Mouse (Mus musculus) heart, postnatal 36 days (tissue): ENCODE measurements at regions not wholly inside any gene's neighbourhood (a gene's known extent, or its start where the extent isn't known, plus 50 kb on each side); places are given as distances from the start of the nearest gene placed in this dataset.

ENCODE experiments used
- DNase-seq, 2 experiments: peaks; one replicate each; pipeline ENCODE4 v3.0.0; 2021 to 2022
- intact Hi-C: fragments of 180-260 bp; cut with DNase I; formaldehyde crosslinking; loops from one replicate; pipeline ENCODE4 v1.15.1; 2025

DNA sequence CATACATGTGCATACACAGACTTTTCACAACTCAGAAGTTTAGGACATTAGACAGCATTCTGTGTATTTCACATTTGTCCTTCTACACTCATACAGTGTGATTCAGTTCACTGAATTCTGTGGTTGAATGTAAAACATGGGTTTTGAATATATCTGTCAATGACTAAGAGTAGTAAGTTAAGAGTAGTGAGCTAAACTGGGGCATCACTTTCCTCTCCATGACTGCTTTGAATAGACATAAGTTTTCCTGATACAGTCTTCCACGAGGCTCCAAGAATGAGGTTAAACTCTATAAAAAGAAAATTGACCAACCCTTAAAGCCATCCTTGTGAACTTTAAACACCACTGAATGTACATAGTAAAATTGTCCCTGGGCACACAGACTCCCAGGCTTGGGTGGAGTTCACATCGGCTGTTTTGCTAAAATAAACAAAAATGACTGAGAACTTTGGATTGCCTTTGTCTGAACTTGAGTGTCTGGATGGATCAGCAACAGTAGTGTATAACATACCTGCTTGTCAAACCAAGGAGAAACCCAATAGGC, 94.9 kb upstream of the Cdkn2b start:
- intact Hi-C loops = no loop called here
- DNase-seq = no peak

DNA sequence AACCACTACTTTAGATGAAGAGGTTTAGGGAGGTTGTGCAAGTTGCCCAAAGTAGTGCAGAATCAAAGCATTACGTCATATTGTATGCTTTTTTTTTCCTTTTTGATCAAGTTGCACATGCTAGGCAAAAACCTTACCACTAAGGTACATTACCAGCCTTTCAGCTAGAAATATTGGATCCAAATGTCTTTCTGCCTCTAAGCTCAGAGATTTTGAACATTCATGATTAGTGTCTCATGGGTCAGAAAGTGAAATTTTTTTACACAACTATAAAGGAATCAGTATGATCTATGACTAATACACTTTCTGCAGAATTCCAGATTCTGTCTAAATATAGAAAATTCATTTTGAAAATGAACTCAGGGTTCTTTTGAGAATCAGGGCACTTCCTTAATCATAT, 92.3 kb upstream of the Cdkn2b start:
- DNase-seq = no peak
- intact Hi-C loops = no loop called here

DNA sequence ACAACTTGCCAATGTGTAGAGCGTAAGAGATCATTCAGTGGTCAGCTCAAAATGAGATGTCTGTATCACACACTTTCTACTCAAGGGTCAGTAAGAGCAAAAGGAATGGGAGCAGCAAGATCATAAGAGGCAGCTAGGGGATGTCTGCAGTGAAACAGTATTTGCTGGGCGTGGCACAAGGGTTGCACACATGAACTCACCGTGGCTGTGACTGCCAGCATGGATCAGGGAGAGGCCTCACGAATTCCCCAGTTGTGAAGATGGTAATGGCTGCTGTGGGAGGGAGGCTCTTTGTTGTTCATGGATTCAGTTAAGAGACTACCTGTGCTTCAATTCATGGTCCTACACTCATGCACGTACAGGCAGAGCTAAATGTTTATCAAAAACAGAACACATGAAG, 91.5 kb upstream of the Cdkn2b start:
- DNase-seq = no peak
- intact Hi-C loops = no loop called here

DNA sequence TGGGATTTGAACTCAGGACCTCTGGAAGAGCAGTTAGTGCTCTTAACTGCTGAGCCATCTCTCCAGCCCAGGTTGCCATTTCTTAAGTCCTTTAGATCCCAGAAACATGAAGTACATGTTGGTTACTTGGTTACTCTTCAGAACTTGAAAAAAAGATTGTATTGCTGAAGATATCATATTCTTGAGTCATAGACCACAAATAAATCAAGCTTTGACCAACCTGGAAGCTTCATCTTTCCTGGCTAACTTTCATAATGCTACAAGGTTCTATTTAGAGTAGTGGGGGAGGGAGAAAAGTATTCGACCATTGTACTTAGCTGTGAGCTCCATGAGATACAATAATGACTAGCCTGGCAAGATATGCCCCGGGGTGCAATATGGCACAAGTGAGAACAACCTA, 90.9 kb upstream of the Cdkn2b start:
- DNase-seq = no peak
- intact Hi-C loops = no loop called here

GRCm38 (mm10) chr4:89400342-89400741, 89.5 kb upstream of the Cdkn2b start:
- intact Hi-C loops = no loop called here
- DNase-seq = no peak

DNA sequence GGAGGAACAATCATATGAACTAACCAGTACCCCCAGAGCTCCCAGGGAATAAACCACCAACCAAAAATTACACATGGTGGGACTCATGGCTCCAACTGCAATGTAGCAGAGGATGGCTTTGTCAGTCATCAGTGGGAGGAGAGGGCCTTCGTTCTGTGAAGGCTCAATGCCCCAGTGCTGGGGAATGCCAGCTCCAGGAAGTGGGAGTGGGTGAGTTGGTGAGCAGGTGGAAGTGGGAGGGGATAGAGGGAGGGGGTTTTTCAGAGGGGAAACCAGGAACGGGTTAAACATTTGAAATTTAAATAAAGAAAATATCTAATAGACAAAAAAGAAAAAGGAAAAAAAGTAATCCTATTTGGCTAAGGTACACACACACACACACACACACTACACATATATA, 88.4 kb upstream of the Cdkn2b start:
- no peak for DNase-seq
- intact Hi-C loops = no loop called here

GRCm38 (mm10) chr4:89396020-89396419, 85.2 kb upstream of the Cdkn2b start:
- intact Hi-C loops = no loop called here

GRCm38 (mm10) chr4:89395336-89395735, 84.5 kb upstream of the Cdkn2b start:
- intact Hi-C loops = no loop called here
- no peak for DNase-seq

More at GRCm38 (mm10) chr4:89396020-89396419, 85.2 kb upstream of the Cdkn2b start:
- no peak for DNase-seq

GRCm38 (mm10) chr4:89393251-89393711, 82.4 kb upstream of the Cdkn2b start:
- intact Hi-C loops = no loop called here
- peak; percentile 4 to 11 for DNase-seq

DNA sequence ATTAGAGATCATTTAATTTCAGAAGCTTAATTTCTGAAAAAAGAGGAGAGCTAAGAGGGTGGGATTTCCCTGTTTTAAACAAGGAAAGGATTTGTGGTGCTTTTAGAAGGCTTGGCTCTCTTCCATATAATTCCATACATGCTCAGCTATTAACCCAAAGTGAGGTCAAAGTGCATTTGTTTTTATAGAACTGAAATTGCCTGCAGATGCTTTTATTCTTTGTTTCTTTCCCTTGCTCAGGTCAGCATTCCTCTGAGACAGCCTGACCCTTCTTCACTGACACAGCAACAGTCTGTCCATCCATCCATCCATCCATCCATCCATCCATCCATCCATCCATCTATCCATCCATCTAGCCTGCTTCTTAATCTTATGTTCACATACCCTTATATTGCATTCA, 82.0 kb upstream of the Cdkn2b start:
- intact Hi-C loops = no loop called here
- no peak for DNase-seq

DNA sequence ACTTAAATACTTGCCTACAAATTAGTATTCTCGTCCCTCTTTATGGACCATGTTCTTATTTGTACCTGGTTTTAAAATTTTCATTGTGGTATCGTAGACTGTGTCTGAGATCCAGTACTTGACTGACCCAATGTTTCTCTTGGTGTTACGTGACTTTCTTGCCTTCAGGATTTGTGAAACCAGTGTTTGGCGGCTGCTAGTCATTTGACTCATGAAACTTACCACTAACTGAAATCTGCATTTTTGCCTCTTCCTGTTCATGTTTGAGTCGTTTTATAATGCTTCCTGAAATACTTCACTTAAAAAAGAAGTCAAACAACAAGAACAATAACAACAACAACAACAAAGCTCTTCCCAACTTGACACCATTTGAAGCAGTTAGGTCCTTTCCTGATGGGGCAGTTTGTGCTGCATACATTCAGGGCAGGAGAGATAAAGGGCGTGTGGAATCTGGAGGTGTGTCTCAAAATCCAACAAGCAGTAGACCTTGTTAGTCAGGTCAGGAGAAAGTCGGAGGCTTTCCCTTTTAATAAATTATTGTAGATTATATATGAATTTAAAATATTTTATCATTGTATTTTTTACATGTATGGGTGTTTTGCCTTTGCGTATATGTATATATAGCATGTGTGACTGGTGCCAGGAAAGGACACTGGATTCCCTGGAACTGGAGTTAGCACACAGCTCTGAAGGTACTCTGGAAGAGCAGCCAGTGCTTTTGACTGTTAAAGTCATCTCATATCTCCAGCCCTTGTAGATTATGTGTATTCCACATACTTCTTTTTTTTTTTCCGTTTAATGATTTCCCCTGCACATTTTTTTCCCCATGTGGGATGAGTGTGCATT, 80.8 kb upstream of the Cdkn2b start:
- no peak for DNase-seq

GRCm38 (mm10) chr4:89383548-89383947, 72.7 kb upstream of the Cdkn2b start:
- no peak for DNase-seq
- intact Hi-C loops = no loop called here

More for the DNA sequence above, 80.8 kb upstream of the Cdkn2b start:
- intact Hi-C loops = no loop called here

DNA sequence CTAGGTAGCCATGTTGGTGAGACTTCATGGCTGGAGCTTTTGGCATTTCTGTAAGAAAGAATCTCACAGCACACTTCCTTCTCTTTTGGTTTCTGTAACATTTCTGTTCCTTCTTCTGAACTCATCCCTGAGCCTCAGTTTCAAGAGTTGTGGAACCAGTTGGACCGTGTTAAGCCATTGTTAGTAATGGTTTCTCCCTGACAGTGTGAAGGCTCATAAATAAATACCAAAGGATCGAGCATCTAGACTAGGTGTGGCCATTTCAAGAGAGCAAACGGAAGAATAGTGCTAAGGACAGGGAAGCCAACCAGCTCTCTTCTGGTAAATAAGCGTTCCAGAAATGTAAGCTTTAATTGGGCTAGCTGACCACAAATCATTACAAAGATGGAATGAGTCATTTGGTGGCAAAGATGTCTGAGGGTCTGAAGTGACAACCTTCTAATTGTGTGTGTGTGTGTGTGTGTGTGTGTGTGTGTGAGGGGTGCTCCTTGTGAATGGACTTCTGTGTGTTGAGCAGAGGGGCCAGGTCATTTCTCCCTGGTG, 71.7 kb upstream of the Cdkn2b start:
- intact Hi-C loops = no loop called here

GRCm38 (mm10) chr4:89381763-89382162, 70.9 kb upstream of the Cdkn2b start:
- no peak for DNase-seq
- intact Hi-C loops = no loop called here

More for the DNA sequence above, 71.7 kb upstream of the Cdkn2b start:
- DNase-seq = no peak

GRCm38 (mm10) chr4:89381077-89381476, 70.2 kb upstream of the Cdkn2b start:
- intact Hi-C loops = no loop called here
- DNase-seq = no peak

DNA sequence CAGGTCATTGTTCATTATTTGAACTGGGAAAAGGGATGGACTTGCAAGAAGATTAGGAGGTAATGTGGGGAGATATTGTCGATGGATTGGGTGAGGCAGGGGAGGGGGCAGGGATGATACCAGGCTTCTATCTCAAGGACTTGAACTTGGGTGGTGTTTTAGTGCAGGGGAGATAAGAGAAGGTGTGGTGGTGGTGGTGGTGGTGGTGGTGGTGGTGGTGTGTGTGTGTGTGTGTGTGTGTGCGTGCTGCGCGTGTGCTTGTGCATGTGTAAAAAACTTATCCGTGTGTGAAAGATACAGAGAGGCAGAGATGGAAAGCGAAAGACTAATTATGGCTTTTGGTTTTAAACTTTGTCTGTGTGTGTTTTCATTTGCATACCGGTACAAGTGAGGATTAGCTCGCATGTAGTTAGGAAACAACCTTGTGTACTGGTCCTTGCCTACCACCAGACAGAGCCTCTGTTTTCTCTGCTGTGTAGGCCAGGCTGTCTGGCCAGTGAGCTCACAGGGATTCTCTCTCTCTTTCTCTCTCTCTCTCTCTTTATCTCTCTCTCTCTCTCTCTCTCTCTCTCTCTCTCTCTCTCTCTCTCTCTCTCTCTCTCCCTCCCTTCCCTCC, 69.6 kb upstream of the Cdkn2b start:
- intact Hi-C loops = no loop called here
- DNase-seq = no peak

DNA sequence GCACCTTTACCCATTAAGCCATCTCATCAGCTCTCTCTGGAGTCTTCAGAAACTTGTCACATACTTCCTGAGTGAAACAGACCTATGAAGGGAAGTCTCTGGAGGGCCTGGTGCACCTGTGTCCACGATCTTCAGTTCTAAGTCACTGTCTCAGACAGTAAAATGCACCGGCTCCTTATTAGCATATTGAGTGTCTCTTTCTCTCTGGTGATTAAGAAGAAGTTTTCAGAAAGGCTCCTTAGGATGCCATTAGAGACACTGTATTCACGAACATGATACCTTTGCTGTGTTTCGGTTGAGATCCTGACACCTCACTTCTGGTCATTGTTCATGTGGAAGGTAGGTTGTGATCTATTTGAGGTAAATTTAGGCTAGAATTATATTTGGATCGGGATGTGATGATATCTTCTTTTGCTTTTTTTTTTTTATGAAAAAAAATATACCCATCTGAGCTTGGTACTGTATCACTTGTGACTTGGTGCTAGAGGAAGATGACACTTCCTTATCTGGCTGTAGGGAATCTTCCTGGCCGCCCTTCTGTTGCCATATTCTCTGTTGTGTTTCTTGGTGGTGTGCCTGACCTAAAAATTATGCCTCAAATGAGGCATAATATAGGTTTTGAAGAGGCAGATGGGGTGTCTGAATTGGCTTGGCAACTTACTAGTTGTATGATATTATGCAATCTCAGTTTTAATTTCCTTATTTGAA, 68.9 kb upstream of the Cdkn2b start:
- no peak for DNase-seq
- intact Hi-C loops = no loop called here

- intact Hi-C loops = no loop called here
- DNase-seq = no peak
Measured at GRCm38 (mm10) chr4:89372631-89373030, 61.8 kb upstream of the Cdkn2b start.

- intact Hi-C loops = no loop called here
- no peak for DNase-seq
Measured at GRCm38 (mm10) chr4:89368850-89369524, 58.1 kb upstream of the Cdkn2b start.

DNA sequence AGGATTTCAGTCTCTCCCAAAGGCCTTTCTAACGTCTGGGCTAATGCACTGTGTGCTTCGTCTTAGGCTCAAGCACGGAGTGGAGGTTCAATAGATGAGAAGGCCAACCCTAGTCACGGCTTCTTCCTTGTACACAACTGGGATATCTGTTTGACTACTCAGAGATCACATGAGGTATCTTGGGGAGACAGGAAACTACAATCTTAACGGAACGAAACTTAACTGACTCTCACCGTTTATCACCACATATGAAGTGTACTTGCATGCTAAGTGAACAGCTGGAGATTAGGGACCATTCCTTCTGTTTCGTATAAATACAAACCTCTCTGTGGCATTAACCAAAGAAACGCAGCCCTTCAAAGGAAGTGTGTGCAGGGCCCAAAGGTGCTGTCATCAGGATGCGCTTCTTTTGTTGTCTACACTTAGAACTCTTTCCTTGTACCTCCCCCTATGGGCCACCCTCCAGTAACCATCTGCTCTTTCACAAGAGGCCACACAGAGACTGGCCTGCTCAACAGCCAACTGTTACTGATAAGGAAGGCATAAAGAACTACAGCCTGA, 55.8 kb upstream of the Cdkn2b start:
- intact Hi-C loops = no loop called here
- DNase-seq = no peak
